Mouse (Mus musculus) cerebral cortex, adult 2 months (tissue): ENCODE data around the gene Lpar1.

ENCODE experiments used
- WGBS: fragments of 180-500 bp; shearing (Covaris S2); methylation state at CpG from one replicate; pipeline ENCODE4 v1.1.7; 2018; 5-methylcytosine and 5-hydroxymethylcytosine counted together

Lpar1 gene

GRCm38 (mm10) chr4:58546441-58547272 lies 7.0 kb downstream of the Lpar1 start:
- WGBS: 48% methylated on average over 11 of the region's 11 CpGs

GRCm38 (mm10) chr4:58545888-58546432 lies 7.7 kb downstream of the Lpar1 start:
- WGBS: 75% methylated on average over 9 of the region's 9 CpGs

- WGBS: 96% methylated on average over 3 of the region's 3 CpGs
These were observed 10.5 kb downstream of the Lpar1 start for GRCm38 (mm10) chr4:58543171-58543570.

- WGBS: 94% methylated on average over 7 of the region's 7 CpGs
These were observed 11.0 kb downstream of the Lpar1 start for GRCm38 (mm10) chr4:58542656-58543055.

GRCm38 (mm10) chr4:58540841-58541240 lies 12.9 kb downstream of the Lpar1 start:
- WGBS: 94% methylated on average over 3 of the region's 3 CpGs

- 83% methylated on average over 8 of the region's 8 CpGs for WGBS
These were observed 13.3 kb downstream of the Lpar1 start for GRCm38 (mm10) chr4:58540385-58540784.

GRCm38 (mm10) chr4:58538696-58539095 lies 15.0 kb downstream of the Lpar1 start:
- 70% methylated on average over 3 of the region's 3 CpGs for WGBS

GRCm38 (mm10) chr4:58535754-58536153 lies 17.9 kb downstream of the Lpar1 start:
- WGBS: 88% methylated on average over 6 of the region's 6 CpGs

GRCm38 (mm10) chr4:58534726-58535350 lies 18.9 kb downstream of the Lpar1 start:
- WGBS: 79% methylated on average over 15 of the region's 15 CpGs

GRCm38 (mm10) chr4:58534141-58534571 lies 19.5 kb downstream of the Lpar1 start:
- WGBS: 69% methylated on average over 13 of the region's 13 CpGs

GRCm38 (mm10) chr4:58533519-58533918 lies 20.2 kb downstream of the Lpar1 start:
- 73% methylated on average over 3 of the region's 3 CpGs for WGBS

- 84% methylated on average over 3 of the region's 3 CpGs for WGBS
These were observed 21.4 kb downstream of the Lpar1 start for GRCm38 (mm10) chr4:58532326-58532725.

GRCm38 (mm10) chr4:58530706-58531105 lies 23.0 kb downstream of the Lpar1 start:
- 95% methylated on average over 5 of the region's 5 CpGs for WGBS

GRCm38 (mm10) chr4:58530279-58530678 lies 23.4 kb downstream of the Lpar1 start:
- WGBS: 80% methylated on average over 3 of the region's 3 CpGs

- 86% methylated on average over 3 of the region's 3 CpGs for WGBS
These were observed 25.8 kb downstream of the Lpar1 start for GRCm38 (mm10) chr4:58527852-58528251.

GRCm38 (mm10) chr4:58521137-58521536 lies 32.6 kb downstream of the Lpar1 start:
- 84% methylated on average over 8 of the region's 8 CpGs for WGBS

- 76% methylated on average over 5 of the region's 5 CpGs for WGBS
These were observed 33.2 kb downstream of the Lpar1 start for GRCm38 (mm10) chr4:58520531-58520930.

GRCm38 (mm10) chr4:58519891-58520290 lies 33.8 kb downstream of the Lpar1 start:
- 92% methylated on average over 4 of the region's 4 CpGs for WGBS

GRCm38 (mm10) chr4:58518215-58518988 lies 35.3 kb downstream of the Lpar1 start:
- WGBS: 83% methylated on average over 9 of the region's 9 CpGs

- WGBS: 78% methylated on average over 3 of the region's 3 CpGs
These were observed 36.9 kb downstream of the Lpar1 start for GRCm38 (mm10) chr4:58516810-58517209.

- 69% methylated on average over 5 of the region's 5 CpGs for WGBS
These were observed 37.5 kb downstream of the Lpar1 start for GRCm38 (mm10) chr4:58516221-58516620.

GRCm38 (mm10) chr4:58511554-58511953 lies 42.1 kb downstream of the Lpar1 start:
- WGBS: 90% methylated on average over 3 of the region's 3 CpGs
